Mouse (Mus musculus) limb, embryonic 14.5 days (tissue): Measurements from ENCODE around the gene Fbxl17. TPM values are rescaled to one million over a fixed set of nuclear protein-coding genes. Genes with fewer than 3 reads are reported as not detected.
A peak's percentile ranks its signal among the peaks of the same experiment; 100 is the strongest.

Experiments
- ATAC-seq: fragments of 200-750 bp; cut with Nextera tagmentation; 2 replicates; pipeline ENCODE4 v1.8.0; 2017; ENCODE audit warnings: low read depth, moderate number of reproducible peaks, moderate TSS enrichment; ENCODE audit not compliant: low FRiP score
- DNase-seq: peaks from one replicate; pipeline ENCODE4 v3.0.0-alpha.2; 2015; ENCODE audit warnings: low spot score
- H3K27ac ChIP-seq: fragments of 300-500 bp; sonication (generic); replicated peaks from 2 replicates; pipeline ENCODE4 v1.5.1; 2014; ENCODE audit warnings: low read depth, mild to moderate bottlenecking, low read length, moderate library complexity, mixed read lengths
- H3K27me3 ChIP-seq: fragments of 300-500 bp; sonication (generic); 2 replicates; pipeline ENCODE4 v1.6.1; 2014; ENCODE audit warnings: low read length, mixed read lengths; ENCODE audit not compliant: control insufficient read depth, insufficient read depth
- H3K36me3 ChIP-seq: fragments of 300-500 bp; sonication (generic); 2 replicates; pipeline ENCODE4 v1.6.1; 2014; ENCODE audit warnings: mild to moderate bottlenecking, low read length, moderate library complexity, mixed read lengths; ENCODE audit not compliant: control insufficient read depth, insufficient read depth
- H3K4me1 ChIP-seq: fragments of 300-500 bp; sonication (generic); 2 replicates; pipeline ENCODE4 v1.6.1; 2014; ENCODE audit warnings: antibody characterized with exemption, low read length, mixed read lengths; ENCODE audit not compliant: control insufficient read depth, insufficient read depth
- H3K4me2 ChIP-seq: fragments of 300-500 bp; sonication (generic); replicated peaks from 2 replicates; pipeline ENCODE4 v1.6.1; 2014; ENCODE audit warnings: low read depth, mild to moderate bottlenecking, low read length, moderate library complexity; ENCODE audit not compliant: severe bottlenecking
- H3K4me3 ChIP-seq: fragments of 300-500 bp; sonication (generic); replicated peaks from 2 replicates; pipeline ENCODE4 v1.5.1; 2014; ENCODE audit warnings: low read length
- H3K9ac ChIP-seq: fragments of 300-500 bp; sonication (generic); 2 replicates; pipeline ENCODE4 v1.6.1; 2014; ENCODE audit warnings: mild to moderate bottlenecking, low read depth, low read length, moderate library complexity; ENCODE audit not compliant: severe bottlenecking
- H3K9me3 ChIP-seq: fragments of 300-500 bp; sonication (generic); 2 replicates; pipeline ENCODE4 v1.6.1; 2016; ENCODE audit warnings: low read length; ENCODE audit not compliant: control insufficient read depth
- POLR2A ChIP-seq: fragments of 200-500 bp; IDR thresholded peaks from 2 replicates; pipeline ENCODE4 v1.8.0; 2012; ENCODE audit warnings: inconsistent platforms, mild to moderate bottlenecking, moderate library complexity, borderline replicate concordance; ENCODE audit not compliant: insufficient read depth, insufficient read length; ENCODE audit errors: extremely low read depth
- WGBS: fragments of 180-500 bp; shearing (Covaris S2); extraction: QIAGEN DNeasy Blood & Tissue Kit; methylation state at CpG from one replicate; pipeline ENCODE4 v1.1.7; 2014; 5-methylcytosine and 5-hydroxymethylcytosine counted together
- polyA plus RNA-seq, 2 experiments: library from polyadenylated mRNA; depleted of rRNA in 1 of 2; stranded (reverse) in 1 of 2; unstranded in 1 of 2; fragments of >200 nt; fragmentation: Nextera tagmentation in 1 of 2; extraction: Ambion mirVana in 1 of 2; gene quantifications; 2 replicates each; pipeline versions ENCODE4 v1.2.1 to v1.2.3; 2012 to 2014

Gene Fbxl17
- polyA plus RNA-seq, 2 experiments, result 12.6 to 12.9 TPM

DNA sequence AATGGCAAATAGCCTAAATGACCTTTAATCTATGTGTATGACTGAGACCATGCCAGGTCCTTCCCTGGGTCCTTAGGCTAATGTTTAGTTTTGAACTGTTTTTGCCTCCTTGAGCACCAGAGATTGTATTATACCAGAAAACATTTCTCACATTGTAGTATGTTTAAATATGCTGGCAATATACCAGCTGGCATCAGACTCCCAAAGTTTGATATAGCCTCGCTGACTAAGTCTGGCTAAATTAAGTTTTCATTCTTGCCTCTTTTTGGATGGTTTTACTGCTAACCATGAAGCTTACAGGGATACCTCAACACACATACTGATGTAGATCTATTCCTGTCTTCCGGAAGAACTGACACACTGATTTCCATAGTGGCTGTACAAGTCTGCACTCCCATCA is 20.9 kb upstream of the Fbxl17 start:
- Histone ChIP-seq H3K4me2 (no peak overlapping the region), H3K36me3 (no peaks in the 10 kb centered on the region), H3K9ac (no peak overlapping the region), H3K4me3 (no peak overlapping the region), H3K9me3 (no peaks in the 10 kb centered on the region), H3K27me3 (no peaks in the 10 kb centered on the region), H3K4me1 (no peaks in the 10 kb centered on the region), H3K27ac (no peak overlapping the region)
- no peak for TF ChIP-seq POLR2A
- ATAC-seq, result no peak
- DNase-seq, result peak; percentile 15
- WGBS, result 82% methylated on average over 2 of the region's 2 CpGs

DNA sequence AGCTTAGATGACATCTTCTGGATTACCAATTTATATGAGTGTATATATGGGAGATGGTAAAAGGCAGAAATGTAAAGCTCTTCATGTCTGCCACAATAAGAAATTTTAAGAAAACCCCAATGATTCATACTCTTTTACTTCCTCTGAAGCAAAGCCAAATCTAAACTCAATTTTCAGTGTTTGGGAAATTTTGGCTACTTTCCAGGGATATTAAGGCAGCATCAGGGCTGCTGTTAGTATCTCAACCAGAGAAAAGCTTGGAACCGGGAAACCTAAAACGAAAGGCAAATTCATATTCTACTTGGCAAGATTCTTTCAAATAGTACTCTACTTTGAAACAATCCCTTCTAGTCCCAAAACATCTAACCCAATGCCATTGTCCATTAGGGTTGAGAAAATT is 10.6 kb upstream of the Fbxl17 start:
- Histone ChIP-seq H3K4me2 (no peak overlapping the region), H3K27ac (no peak overlapping the region), H3K27me3 (no peaks in the 10 kb centered on the region), H3K4me3 (no peak overlapping the region), H3K9me3 (no peaks in the 10 kb centered on the region), H3K4me1 (no peaks in the 10 kb centered on the region), H3K9ac (no peak overlapping the region), H3K36me3 (no peaks in the 10 kb centered on the region)
- TF ChIP-seq POLR2A, result no peak
- no peak for ATAC-seq
- 84% methylated on average over 2 of the region's 2 CpGs for WGBS
- DNase-seq, result no peak

DNA sequence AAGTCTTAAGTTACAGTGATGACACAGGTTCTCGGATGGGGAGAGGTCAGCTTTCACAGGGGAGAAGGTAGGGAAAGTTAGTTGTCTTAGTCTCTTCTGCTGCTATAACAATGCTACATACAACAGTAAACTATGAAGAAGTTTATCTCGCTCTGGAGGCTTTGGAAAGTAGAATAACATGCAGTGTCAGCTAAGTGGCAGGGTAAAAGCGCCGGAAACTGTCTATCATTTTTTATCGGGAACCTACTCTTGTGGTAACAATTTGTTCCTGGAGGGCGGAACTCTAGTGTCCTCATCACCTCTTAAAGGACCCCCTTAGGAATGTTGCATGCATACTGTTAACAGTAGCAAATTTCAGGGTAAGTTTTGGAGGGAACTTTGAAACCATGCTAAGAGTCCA is 1.3 kb upstream of the Fbxl17 start:
- DNase-seq (no peak), ATAC-seq (no peak)
- H3K36me3 ChIP-seq, result peaks cover 3% of the 10 kb centered on the region; the same call in 1 of the 2 replicates
- no peak overlapping the region for H3K9ac ChIP-seq
- peak overlapping the region; percentile 91 for H3K4me3 ChIP-seq
- H3K27ac ChIP-seq, result no peak overlapping the region
- no peaks in the 10 kb centered on the region for H3K9me3 ChIP-seq
- H3K27me3 ChIP-seq, result no peaks in the 10 kb centered on the region
- H3K4me1 ChIP-seq, result peaks cover 26% of the 10 kb centered on the region
- WGBS, result 92% methylated on average over 6 of the region's 6 CpGs
- peak overlapping the region; percentile 75 for H3K4me2 ChIP-seq
- no peak for TF ChIP-seq POLR2A

DNA sequence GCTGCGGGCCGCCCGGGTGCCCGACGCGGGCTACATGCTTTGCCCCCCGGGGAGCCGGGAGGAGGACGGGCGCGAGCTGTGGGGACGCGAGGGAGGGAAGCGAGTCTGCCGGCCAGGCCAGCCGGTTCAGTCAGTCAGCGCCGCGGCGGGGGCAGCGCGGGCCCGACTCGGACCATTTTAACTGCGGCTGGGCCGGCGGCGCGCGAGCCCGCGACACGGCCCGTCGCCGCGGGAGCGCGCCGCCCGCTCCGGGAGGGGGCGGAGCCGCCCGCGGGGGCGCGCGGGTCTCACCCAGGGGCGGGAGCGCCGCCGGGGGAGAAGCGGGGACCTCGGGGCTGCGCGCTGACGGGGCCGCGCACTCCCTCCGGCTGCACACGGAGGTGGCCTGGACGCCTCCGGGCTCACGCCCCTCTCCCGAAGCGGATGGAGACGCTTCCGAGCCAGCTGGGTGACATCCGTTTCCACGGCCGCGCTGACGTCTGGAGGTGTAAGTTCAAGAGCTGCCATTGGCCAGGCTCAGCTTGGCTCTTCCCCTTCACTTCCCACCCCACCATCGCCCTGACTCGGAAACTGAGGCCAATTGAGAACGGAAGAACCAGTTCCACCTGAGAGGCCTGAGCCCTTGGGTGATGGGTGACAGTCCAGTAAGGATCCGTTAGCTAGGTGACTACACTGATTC is 478 bp upstream of the Fbxl17 start:
- peak overlapping the region; percentile 91 for H3K4me3 ChIP-seq
- H3K36me3 ChIP-seq, result peaks cover 3% of the 10 kb centered on the region; the same call in 1 of the 2 replicates
- H3K27ac ChIP-seq, result peak overlapping the region; percentile 98
- peak; percentile 59; the same call in 1 of the 2 replicates for TF ChIP-seq POLR2A
- H3K27me3 ChIP-seq, result no peaks in the 10 kb centered on the region
- H3K9me3 ChIP-seq, result no peaks in the 10 kb centered on the region
- WGBS, result 3% methylated on average over 11 of the region's 78 CpGs
- peaks cover 30% of the 10 kb centered on the region for H3K4me1 ChIP-seq
- H3K9ac ChIP-seq, result peak overlapping the region; percentile 98
- peak overlapping the region; percentile 75 for H3K4me2 ChIP-seq
- DNase-seq, result peak; percentile 74
- ATAC-seq, result peak; percentile 76

DNA sequence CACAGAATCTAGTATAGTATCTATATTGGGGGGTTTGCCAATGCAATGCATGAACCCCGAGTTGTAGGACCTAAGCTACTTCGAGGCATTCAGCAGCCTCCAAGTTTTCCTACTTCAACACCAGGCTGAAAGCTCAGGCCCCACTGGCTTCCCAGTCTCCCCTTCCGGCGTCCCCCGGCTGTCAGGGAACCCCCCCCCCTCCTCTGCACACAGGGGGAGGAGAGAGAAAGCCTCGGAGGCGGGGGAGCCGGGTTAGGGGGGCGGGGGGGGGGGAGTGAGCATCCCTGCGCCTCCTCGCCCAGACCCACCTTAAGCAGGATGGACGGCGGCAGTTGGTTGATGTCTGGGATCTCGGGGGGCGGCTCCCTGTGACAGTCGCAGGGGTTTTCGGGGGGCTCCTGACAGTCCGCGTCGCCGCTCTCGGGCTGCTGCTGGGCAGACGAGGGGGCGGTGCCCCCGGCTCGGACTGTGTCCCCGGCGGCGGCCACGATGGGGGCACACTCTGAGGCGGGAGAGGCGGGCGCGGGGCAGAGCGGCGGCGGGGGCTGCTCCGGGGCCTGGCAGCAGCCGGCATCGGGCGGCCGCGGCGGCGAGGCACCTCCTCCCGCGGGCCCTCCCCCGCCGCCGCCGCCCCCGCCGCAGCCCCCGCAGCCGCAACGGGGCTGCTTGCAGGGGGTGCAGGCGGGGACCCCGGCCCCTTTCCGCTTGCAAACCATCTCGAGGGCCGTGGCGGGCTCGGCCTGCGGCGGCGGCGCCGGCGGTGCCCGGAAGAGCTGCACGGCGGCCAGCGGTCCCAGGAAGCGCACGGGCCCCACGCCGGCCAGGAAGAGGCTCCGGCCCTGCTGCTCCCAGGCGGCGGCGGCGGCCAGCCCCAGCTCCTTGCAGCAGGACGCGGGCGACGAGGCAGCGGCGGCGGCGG is 841 bp downstream of the Fbxl17 start:
- 3% methylated on average over 25 of the region's 90 CpGs for WGBS
- peak; percentile 54 for ATAC-seq

More for the DNA sequence above, 841 bp downstream of the Fbxl17 start:
- Histone ChIP-seq H3K27me3 (no peaks in the 10 kb centered on the region), H3K9ac (peak overlapping the region; percentile 98), H3K4me1 (peaks cover 36% of the 10 kb centered on the region), H3K4me3 (peak overlapping the region; percentile 91), H3K27ac (peak overlapping the region; percentile 98), H3K36me3 (peaks cover 3% of the 10 kb centered on the region; the same call in 1 of the 2 replicates), H3K9me3 (no peaks in the 10 kb centered on the region), H3K4me2 (peak overlapping the region; percentile 75)
- no peak for TF ChIP-seq POLR2A
- DNase-seq, result peak; percentile 51
